Mouse (Mus musculus) B cell, adult 2 months (primary cell): ENCODE measurements around the gene Coro7.
"Not testable (repeated sequence)": the region's sequence is repeated elsewhere in the genome, so short reads cannot be mapped to it uniquely, and the experiment has no call there.

Source experiments
- DNase-seq, 2 experiments: peaks; one replicate each; pipeline ENCODE4 v3.0.0; 2022

Gene Coro7

GRCm38 (mm10) chr16:4592909-4593875 lies 86.4 kb downstream of the Coro7 start:
- peak; percentile 53 to 57 for DNase-seq

- no peak for DNase-seq
Measured at GRCm38 (mm10) chr16:4590236-4590635, 89.3 kb downstream of the Coro7 start.

- no peak for DNase-seq
Measured at GRCm38 (mm10) chr16:4587516-4588210, 91.9 kb downstream of the Coro7 start.

GRCm38 (mm10) chr16:4586531-4587123 lies 93.0 kb downstream of the Coro7 start:
- DNase-seq = peak; percentile 97

GRCm38 (mm10) chr16:4585642-4586530 lies 93.7 kb downstream of the Coro7 start:
- no peak for DNase-seq

GRCm38 (mm10) chr16:4584438-4584837 lies 95.1 kb downstream of the Coro7 start:
- no peak for DNase-seq

- DNase-seq = peak; percentile 29 to 31
Measured at GRCm38 (mm10) chr16:4583807-4584206, 95.8 kb downstream of the Coro7 start.

GRCm38 (mm10) chr16:4581179-4581578 lies 98.4 kb downstream of the Coro7 start:
- not testable (repeated sequence) for DNase-seq

GRCm38 (mm10) chr16:4578630-4579029 lies 100.9 kb downstream of the Coro7 start:
- no peak for DNase-seq

GRCm38 (mm10) chr16:4576873-4577272 lies 102.7 kb downstream of the Coro7 start:
- no peak for DNase-seq
